Mouse (Mus musculus): Measurements from ENCODE around the gene Fam172a.
"Not testable (repeated sequence)": the region's sequence is repeated elsewhere in the genome, so short reads cannot be mapped to it uniquely, and the experiment has no call there.

The Fam172a gene

GRCm38 (mm10) chr13:77701733-77702132, at the start of gene Fam172a:
TSS of gene Fam172a (plus strand) at chr13:77702033.
- DNase-seq (ENCODE audit: low read depth), result not testable (repeated sequence)

GRCm38 (mm10) chr13:77688651-77689050, 13.2 kb upstream of the Fam172a start:
- no peak for DNase-seq (ENCODE audit: low read depth)

- DNase-seq (ENCODE audit: low read depth), result peak; percentile 95
These were observed 6.7 kb downstream of the Fam172a start for GRCm38 (mm10) chr13:77708514-77709013.

GRCm38 (mm10) chr13:77717499-77717898, 15.7 kb downstream of the Fam172a start:
- no peak for DNase-seq (ENCODE audit: low read depth)

GRCm38 (mm10) chr13:77742822-77743221, 41.0 kb downstream of the Fam172a start:
- no peak for DNase-seq (ENCODE audit: low read depth)

- no peak for DNase-seq (ENCODE audit: low read depth)
These were observed 75.8 kb downstream of the Fam172a start for GRCm38 (mm10) chr13:77777606-77778005.

- not testable (repeated sequence) for DNase-seq (ENCODE audit: low read depth)
These were observed 105.5 kb downstream of the Fam172a start for GRCm38 (mm10) chr13:77807341-77807740.

GRCm38 (mm10) chr13:77810449-77810848, 108.6 kb downstream of the Fam172a start:
- no peak for DNase-seq (ENCODE audit: low read depth)

GRCm38 (mm10) chr13:77826138-77826537, 124.3 kb downstream of the Fam172a start:
- no peak for DNase-seq (ENCODE audit: low read depth)

GRCm38 (mm10) chr13:77843017-77843654, 141.3 kb downstream of the Fam172a start:
- DNase-seq (ENCODE audit: low read depth), result no peak

- peak; percentile 76 for DNase-seq (ENCODE audit: low read depth)
These were observed 147.0 kb downstream of the Fam172a start for GRCm38 (mm10) chr13:77848868-77849267.

- peak; percentile 54 for DNase-seq (ENCODE audit: low read depth)
These were observed 163.0 kb downstream of the Fam172a start for GRCm38 (mm10) chr13:77864804-77865203.

- DNase-seq (ENCODE audit: low read depth), result no peak
These were observed 166.5 kb downstream of the Fam172a start for GRCm38 (mm10) chr13:77868314-77868713.

- no peak for DNase-seq (ENCODE audit: low read depth)
These were observed 176.3 kb downstream of the Fam172a start for GRCm38 (mm10) chr13:77878120-77878519.

- no peak for DNase-seq (ENCODE audit: low read depth)
These were observed 176.7 kb downstream of the Fam172a start for GRCm38 (mm10) chr13:77878545-77878944.

- no peak for DNase-seq (ENCODE audit: low read depth)
These were observed 195.8 kb downstream of the Fam172a start for GRCm38 (mm10) chr13:77897619-77898018.

- no peak for DNase-seq (ENCODE audit: low read depth)
These were observed 196.4 kb downstream of the Fam172a start for GRCm38 (mm10) chr13:77898066-77898796.

GRCm38 (mm10) chr13:77899725-77900124, 197.9 kb downstream of the Fam172a start:
- DNase-seq (ENCODE audit: low read depth), result no peak

GRCm38 (mm10) chr13:77900843-77901242, 199.0 kb downstream of the Fam172a start:
- DNase-seq (ENCODE audit: low read depth), result peak; percentile 72

GRCm38 (mm10) chr13:77909184-77909583, 207.4 kb downstream of the Fam172a start:
- peak; percentile 13 for DNase-seq (ENCODE audit: low read depth)

- no peak for DNase-seq (ENCODE audit: low read depth)
These were observed 221.0 kb downstream of the Fam172a start for GRCm38 (mm10) chr13:77922834-77923233.

GRCm38 (mm10) chr13:77957611-77958010, 255.8 kb downstream of the Fam172a start:
- DNase-seq (ENCODE audit: low read depth), result no peak
